Mouse (Mus musculus): ENCODE results near the gene Wls. TPM values are rescaled to one million over a fixed set of nuclear protein-coding genes. Genes with fewer than 3 reads are reported as not detected.

Wls gene
- total and polyA plus RNA-seq, 2 experiments, result 1.6 to 5.9 TPM

DNA sequence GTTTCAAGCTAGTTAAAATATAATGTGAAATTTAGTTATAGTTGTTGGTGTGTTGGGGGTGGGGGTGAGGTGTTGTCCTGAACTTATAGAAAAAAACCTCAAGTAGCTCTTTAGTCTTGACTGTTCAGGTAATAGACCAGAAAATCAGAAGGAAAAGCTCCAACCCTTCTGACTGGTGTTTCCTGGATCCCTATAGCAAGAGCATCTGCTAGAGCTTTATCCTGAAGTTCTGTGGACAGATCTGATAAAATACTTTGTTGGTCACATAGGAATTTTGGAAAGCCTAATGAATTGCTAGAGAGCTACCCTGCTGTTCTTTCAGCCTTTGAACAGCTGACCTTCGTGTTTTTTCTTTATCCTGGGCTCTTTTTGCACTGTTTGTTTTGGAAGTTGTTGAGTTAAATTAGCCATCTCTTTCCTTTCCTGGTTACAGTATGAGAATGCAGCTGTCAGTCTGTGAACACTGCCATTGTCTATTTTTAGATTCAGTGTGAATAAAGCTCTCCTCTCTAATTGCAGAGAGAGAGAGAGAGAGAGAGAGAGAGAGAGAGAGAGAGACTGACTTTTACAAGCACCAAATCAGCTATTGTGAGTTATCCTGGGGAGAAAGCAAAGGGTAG lies 46.4 kb downstream of the Wls start:
- no peaks in the 10 kb centered on the region for H3K36me3 ChIP-seq (ENCODE audit: control insufficient read depth, insufficient read depth, low read length)
- no peaks in the 10 kb centered on the region for H3K79me2 ChIP-seq (ENCODE audit: control insufficient read depth, insufficient read depth, low read length)
- H3K4me1 ChIP-seq (ENCODE audit: control insufficient read depth, insufficient read depth, low read length), result no peaks in the 10 kb centered on the region; the same call in 1 of the 2 replicates
- no peaks in the 10 kb centered on the region for H3K27me3 ChIP-seq (ENCODE audit: control insufficient read depth, insufficient read depth, low read length)
- H3K9ac ChIP-seq (ENCODE audit: low read depth, low read length), result no peak overlapping the region
- no peak overlapping the region for H3K27ac ChIP-seq (replicated peaks; ENCODE audit: insufficient read depth, low read depth, low read length)
- no peak for TF ChIP-seq CTCF (IDR thresholded peaks at IDR 0.05; ENCODE audit: low read depth, low read length)
- no peak for TF ChIP-seq POLR2A (IDR thresholded peaks at IDR 0.05; ENCODE audit: extremely low read depth, insufficient read depth, low read length)
- H3K4me3 ChIP-seq (ENCODE audit: insufficient read depth, low read depth, low read length), result no peak overlapping the region
- 8% methylated on average over 1 of the region's 1 CpGs for WGBS
- DNase-seq (ENCODE audit: extremely low read depth, low read depth, low spot score), result peak; percentile 1

GRCm38 (mm10) chr3:159890176-159891056 lies 50.9 kb downstream of the Wls start:
- no peak for TF ChIP-seq POLR2A (IDR thresholded peaks at IDR 0.05; ENCODE audit: extremely low read depth, insufficient read depth, low read length)
- no peak for TF ChIP-seq CTCF (IDR thresholded peaks at IDR 0.05; ENCODE audit: low read depth, low read length)
- Histone ChIP-seq H3K4me3 (ENCODE audit: insufficient read depth, low read depth, low read length) (no peak overlapping the region), H3K9ac (ENCODE audit: low read depth, low read length) (no peak overlapping the region), H3K27ac (replicated peaks; ENCODE audit: insufficient read depth, low read depth, low read length) (no peak overlapping the region), H3K36me3 (ENCODE audit: control insufficient read depth, insufficient read depth, low read length) (no peaks in the 10 kb centered on the region), H3K27me3 (ENCODE audit: control insufficient read depth, insufficient read depth, low read length) (no peaks in the 10 kb centered on the region), H3K4me1 (ENCODE audit: control insufficient read depth, insufficient read depth, low read length) (no peaks in the 10 kb centered on the region), H3K79me2 (ENCODE audit: control insufficient read depth, insufficient read depth, low read length) (no peaks in the 10 kb centered on the region)
- 78% methylated on average over 5 of the region's 5 CpGs for WGBS
- no peak for DNase-seq (ENCODE audit: extremely low read depth, low read depth, low spot score)

DNA sequence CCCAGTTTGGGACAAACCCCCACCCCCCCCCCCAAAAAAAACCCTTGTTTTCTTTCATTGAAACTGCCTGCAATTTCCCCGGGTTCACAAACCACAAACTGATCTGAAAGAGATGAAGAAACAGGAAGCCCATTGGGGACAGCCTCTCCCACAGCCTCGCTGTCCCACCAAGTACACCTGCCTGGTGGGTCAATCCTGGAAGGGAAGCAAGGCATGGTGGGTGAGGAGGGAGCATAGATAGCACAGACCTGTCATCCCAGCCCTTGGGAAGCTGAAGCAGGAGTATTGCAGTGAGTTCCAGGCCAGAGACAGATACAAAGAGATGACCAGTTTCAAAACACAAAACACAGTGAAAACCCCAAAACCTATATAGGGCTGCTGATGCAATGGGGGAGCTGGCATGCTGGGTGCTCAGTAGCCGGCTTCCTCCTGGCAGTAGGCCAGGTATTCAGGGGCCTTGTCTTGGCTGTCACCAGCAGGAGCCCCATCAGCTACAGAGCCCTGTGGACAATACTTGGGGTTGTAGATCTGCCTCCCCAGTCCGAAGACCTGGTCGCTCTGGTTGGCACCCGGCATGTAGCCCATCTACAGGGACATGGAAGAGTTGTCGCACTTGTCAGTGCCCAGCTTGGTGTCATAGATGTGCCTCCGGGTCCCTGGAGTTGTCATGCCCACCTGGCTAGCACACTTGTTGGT lies 51.7 kb downstream of the Wls start:
- H3K9ac ChIP-seq (ENCODE audit: low read depth, low read length), result no peak overlapping the region
- H3K36me3 ChIP-seq (ENCODE audit: control insufficient read depth, insufficient read depth, low read length), result no peaks in the 10 kb centered on the region
- no peak overlapping the region for H3K27ac ChIP-seq (replicated peaks; ENCODE audit: insufficient read depth, low read depth, low read length)
- 89% methylated on average over 8 of the region's 8 CpGs for WGBS
- H3K27me3 ChIP-seq (ENCODE audit: control insufficient read depth, insufficient read depth, low read length), result no peaks in the 10 kb centered on the region
- TF ChIP-seq POLR2A (IDR thresholded peaks at IDR 0.05; ENCODE audit: extremely low read depth, insufficient read depth, low read length) (no peak), CTCF (IDR thresholded peaks at IDR 0.05; ENCODE audit: low read depth, low read length) (no peak)
- DNase-seq (ENCODE audit: extremely low read depth, low read depth, low spot score), result no peak
- H3K4me1 ChIP-seq (ENCODE audit: control insufficient read depth, insufficient read depth, low read length), result no peaks in the 10 kb centered on the region
- no peak overlapping the region for H3K4me3 ChIP-seq (ENCODE audit: insufficient read depth, low read depth, low read length)
- H3K79me2 ChIP-seq (ENCODE audit: control insufficient read depth, insufficient read depth, low read length), result no peaks in the 10 kb centered on the region

DNA sequence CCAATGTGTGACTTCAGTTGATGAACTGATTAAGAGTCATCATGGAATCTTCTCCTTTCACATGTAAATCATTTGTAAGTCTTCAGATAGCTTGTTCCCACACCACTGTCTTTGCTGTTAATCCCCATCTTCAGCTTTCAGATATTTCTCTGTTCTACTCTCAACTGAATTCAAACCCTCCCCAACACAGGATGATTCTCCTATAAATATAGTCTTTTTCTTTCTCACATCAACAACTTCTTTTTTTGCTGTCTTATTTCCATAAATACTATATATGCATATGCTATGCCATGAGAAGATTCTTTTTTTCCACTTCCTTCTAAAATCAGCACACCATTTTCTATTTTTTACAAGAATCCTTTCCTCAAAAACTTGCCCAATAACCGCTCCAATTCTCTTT lies 67.9 kb downstream of the Wls start:
- TF ChIP-seq POLR2A (IDR thresholded peaks at IDR 0.05; ENCODE audit: extremely low read depth, insufficient read depth, low read length), result no peak
- Histone ChIP-seq H3K27me3 (ENCODE audit: control insufficient read depth, insufficient read depth, low read length) (no peaks in the 10 kb centered on the region), H3K4me1 (ENCODE audit: control insufficient read depth, insufficient read depth, low read length) (no peaks in the 10 kb centered on the region), H3K79me2 (ENCODE audit: control insufficient read depth, insufficient read depth, low read length) (no peaks in the 10 kb centered on the region), H3K36me3 (ENCODE audit: control insufficient read depth, insufficient read depth, low read length) (no peaks in the 10 kb centered on the region), H3K9ac (ENCODE audit: low read depth, low read length) (no peak overlapping the region), H3K4me3 (ENCODE audit: insufficient read depth, low read depth, low read length) (no peak overlapping the region), H3K27ac (replicated peaks; ENCODE audit: insufficient read depth, low read depth, low read length) (no peak overlapping the region)
- no peak for DNase-seq (ENCODE audit: extremely low read depth, low read depth, low spot score)
- 93% methylated on average over 1 of the region's 1 CpGs for WGBS

GRCm38 (mm10) chr3:159917328-159918090 lies 78.0 kb downstream of the Wls start:
- 92% methylated on average over 2 of the region's 2 CpGs for WGBS

More at GRCm38 (mm10) chr3:159917328-159918090, 78.0 kb downstream of the Wls start:
- Histone ChIP-seq H3K27ac (replicated peaks; ENCODE audit: insufficient read depth, low read depth, low read length) (no peak overlapping the region), H3K9ac (ENCODE audit: low read depth, low read length) (no peak overlapping the region), H3K36me3 (ENCODE audit: control insufficient read depth, insufficient read depth, low read length) (no peaks in the 10 kb centered on the region), H3K4me1 (ENCODE audit: control insufficient read depth, insufficient read depth, low read length) (no peaks in the 10 kb centered on the region), H3K79me2 (ENCODE audit: control insufficient read depth, insufficient read depth, low read length) (no peaks in the 10 kb centered on the region), H3K27me3 (ENCODE audit: control insufficient read depth, insufficient read depth, low read length) (no peaks in the 10 kb centered on the region), H3K4me3 (ENCODE audit: insufficient read depth, low read depth, low read length) (no peak overlapping the region)
- TF ChIP-seq CTCF (IDR thresholded peaks at IDR 0.05; ENCODE audit: low read depth, low read length) (no peak), POLR2A (IDR thresholded peaks at IDR 0.05; ENCODE audit: extremely low read depth, insufficient read depth, low read length) (no peak)
- no peak for DNase-seq (ENCODE audit: extremely low read depth, low read depth, low spot score)

Other genes with a start within 250 kb of the Wls start
- gene Rpe65, start 240.5 kb upstream of the Wls start, total RNA-seq (2014; rRNA removed), result not detected in 2 replicates
- not detected in 2 replicates for gene Rpe65, start 240.5 kb upstream of the Wls start, polyA plus RNA-seq (2012; rRNA removed)